ENCODE assay signal across 18 mouse cellular contexts in the genomic region with DNA sequence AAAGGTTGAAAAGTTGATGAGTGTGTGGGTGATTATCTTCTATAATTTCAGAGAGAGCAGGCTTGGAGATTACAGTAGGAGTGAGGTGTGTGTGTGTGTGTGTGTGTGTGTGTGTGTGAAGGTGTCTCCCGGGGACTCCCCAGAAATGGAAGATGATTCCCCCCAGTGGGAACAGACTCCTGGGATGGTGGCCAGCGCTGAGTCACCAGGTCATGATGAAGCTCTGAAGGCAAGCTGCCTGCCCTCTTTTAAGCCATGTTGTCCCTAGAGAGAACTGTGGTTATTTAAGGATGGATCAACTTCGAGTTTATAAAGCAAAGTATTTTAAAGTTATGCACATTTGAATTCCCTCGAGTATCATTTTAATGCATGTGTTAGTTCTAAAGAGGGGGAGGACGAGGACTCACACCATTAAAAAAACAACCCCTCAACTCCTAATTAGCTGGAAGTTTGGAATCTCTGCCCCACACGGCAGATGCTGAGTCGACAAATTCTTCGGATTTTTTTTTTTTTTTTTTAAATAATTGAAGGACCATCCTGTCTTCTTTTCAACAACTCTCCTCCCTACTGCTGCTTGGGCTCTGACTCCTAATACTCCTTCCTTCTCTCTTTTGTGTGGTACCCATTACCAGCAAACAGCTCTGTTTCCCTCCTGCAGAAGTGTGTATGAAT.
DNase-seq lines count a peak whose midpoint lies in the region; ATAC-seq and TF ChIP-seq lines count a peak whose summit lies in the region.
"Had no signal": no experiment of that assay in that cellular context is flagged by ENCODE, and none has a peak within 500 bp of the region (broad histone marks: within the 10 kb centered on the region; RNA-seq: fewer than 3 reads in every experiment).

No protein-coding gene starts in this region.

- H3K27ac ChIP-seq in embryonic facial prominence, embryonic 14.5 days (replicated peaks; ENCODE audit: low read depth, low read length) = no peak overlapping the region
- H3K27ac ChIP-seq in embryonic facial prominence, embryonic 10.5 days (replicated peaks) = no peak overlapping the region
- H3K27ac ChIP-seq in lung, embryonic 16.5 days (ENCODE audit: low read length) = no peak overlapping the region; the same call in 1 of the 2 replicates
- H3K27ac ChIP-seq in lung, postnatal 0 days (ENCODE audit: low read length) = no peak overlapping the region
- no peak overlapping the region for H3K27ac ChIP-seq in forebrain, embryonic 11.5 days (ENCODE audit: low read depth, low read length)
- H3K27ac ChIP-seq in heart, embryonic 12.5 days (ENCODE audit: poor library complexity, severe bottlenecking) = no peak overlapping the region
- H3K27ac ChIP-seq in stomach, postnatal 0 days (replicated peaks) = no peak overlapping the region
- H3K27ac ChIP-seq: embryonic facial prominence, embryonic 12.5 days; hindbrain, postnatal 0 days; liver, embryonic 15.5 days; neural tube, embryonic 12.5 days; stomach, embryonic 15.5 days had no signal

- H3K9ac ChIP-seq in embryonic facial prominence, embryonic 14.5 days (ENCODE audit: low read depth, low read length) = no peak overlapping the region
- H3K9ac ChIP-seq in lung, embryonic 16.5 days (ENCODE audit: low read length) = no peak overlapping the region
- no peak overlapping the region for H3K9ac ChIP-seq in lung, postnatal 0 days (replicated peaks; ENCODE audit: low read depth)
- no peak overlapping the region for H3K9ac ChIP-seq in forebrain, embryonic 11.5 days (ENCODE audit: low read length)
- H3K9ac ChIP-seq in heart, embryonic 12.5 days = no peak overlapping the region
- no peak overlapping the region for H3K9ac ChIP-seq in stomach, postnatal 0 days (ENCODE audit: low read length)
- H3K9ac ChIP-seq: embryonic facial prominence, embryonic 12.5 days; liver, embryonic 15.5 days; neural tube, embryonic 12.5 days; stomach, embryonic 15.5 days had no signal

- no peak overlapping the region for H3K4me3 ChIP-seq in embryonic facial prominence, embryonic 14.5 days (ENCODE audit: low read depth, low read length)
- no peak overlapping the region for H3K4me3 ChIP-seq in embryonic facial prominence, embryonic 10.5 days
- H3K4me3 ChIP-seq in lung, embryonic 16.5 days (ENCODE audit: low read length) = no peak overlapping the region
- no peak overlapping the region for H3K4me3 ChIP-seq in lung, postnatal 0 days (ENCODE audit: low read depth, low read length)
- no peak overlapping the region for H3K4me3 ChIP-seq in forebrain, embryonic 11.5 days (ENCODE audit: low read depth, low read length)
- no peak overlapping the region for H3K4me3 ChIP-seq in heart, embryonic 12.5 days
- H3K4me3 ChIP-seq in stomach, postnatal 0 days (ENCODE audit: low read depth, low read length) = no peak overlapping the region
- H3K4me3 ChIP-seq: embryonic facial prominence, embryonic 12.5 days; liver, embryonic 15.5 days; neural tube, embryonic 12.5 days; stomach, embryonic 15.5 days had no signal

- H3K9me3 ChIP-seq in embryonic facial prominence, embryonic 14.5 days (ENCODE audit: control insufficient read depth, low read length) = no peaks in the 10 kb centered on the region
- H3K9me3 ChIP-seq in embryonic facial prominence, embryonic 10.5 days = no peaks in the 10 kb centered on the region
- no peaks in the 10 kb centered on the region for H3K9me3 ChIP-seq in lung, embryonic 16.5 days (ENCODE audit: control insufficient read depth, low read length)
- H3K9me3 ChIP-seq in lung, postnatal 0 days (ENCODE audit: low read length) = no peaks in the 10 kb centered on the region
- no peaks in the 10 kb centered on the region for H3K9me3 ChIP-seq in forebrain, embryonic 11.5 days (ENCODE audit: control insufficient read depth, low read length)
- no peaks in the 10 kb centered on the region for H3K9me3 ChIP-seq in heart, embryonic 12.5 days (replicated peaks)
- no peaks in the 10 kb centered on the region for H3K9me3 ChIP-seq in stomach, postnatal 0 days (ENCODE audit: control insufficient read depth, low read length)
- H3K9me3 ChIP-seq: embryonic facial prominence, embryonic 12.5 days; liver, embryonic 15.5 days; neural tube, embryonic 12.5 days; stomach, embryonic 15.5 days had no signal

- no peak overlapping the region for H3K4me2 ChIP-seq in embryonic facial prominence, embryonic 14.5 days (ENCODE audit: low read depth, low read length)
- no peak overlapping the region for H3K4me2 ChIP-seq in lung, embryonic 16.5 days (ENCODE audit: low read depth, low read length)
- H3K4me2 ChIP-seq in lung, postnatal 0 days (replicated peaks; ENCODE audit: low read depth, low read length) = no peak overlapping the region
- no peak overlapping the region for H3K4me2 ChIP-seq in forebrain, embryonic 11.5 days (ENCODE audit: low read depth, low read length, severe bottlenecking)
- H3K4me2 ChIP-seq in heart, embryonic 12.5 days = no peak overlapping the region
- H3K4me2 ChIP-seq in stomach, postnatal 0 days (replicated peaks; ENCODE audit: low read depth) = no peak overlapping the region
- H3K4me2 ChIP-seq: embryonic facial prominence, embryonic 12.5 days; liver, embryonic 15.5 days; neural tube, embryonic 12.5 days; stomach, embryonic 15.5 days had no signal

- no peak for TF ChIP-seq EP300 in lung, postnatal 0 days (IDR thresholded peaks at IDR 0.05)
- no peak for TF ChIP-seq EP300 in stomach, postnatal 0 days (optimal IDR thresholded peaks at IDR 0.05)

- no peaks in the 10 kb centered on the region for H3K27me3 ChIP-seq in embryonic facial prominence, embryonic 14.5 days (replicated peaks; ENCODE audit: control insufficient read depth, insufficient read depth, low read length)
- no peaks in the 10 kb centered on the region for H3K27me3 ChIP-seq in embryonic facial prominence, embryonic 10.5 days (replicated peaks; ENCODE audit: low read depth, poor library complexity, severe bottlenecking)
- H3K27me3 ChIP-seq in lung, embryonic 16.5 days (ENCODE audit: control insufficient read depth, insufficient read depth, low read depth, low read length) = no peaks in the 10 kb centered on the region
- H3K27me3 ChIP-seq in lung, postnatal 0 days (replicated peaks; ENCODE audit: insufficient read depth, low read length) = no peaks in the 10 kb centered on the region
- no peaks in the 10 kb centered on the region for H3K27me3 ChIP-seq in forebrain, embryonic 11.5 days (ENCODE audit: control insufficient read depth, insufficient read depth, low read length)
- no peaks in the 10 kb centered on the region for H3K27me3 ChIP-seq in heart, embryonic 12.5 days (replicated peaks)
- no peaks in the 10 kb centered on the region for H3K27me3 ChIP-seq in stomach, postnatal 0 days (ENCODE audit: control insufficient read depth, insufficient read depth, low read length)
- H3K27me3 ChIP-seq: embryonic facial prominence, embryonic 12.5 days; liver, embryonic 15.5 days; neural tube, embryonic 12.5 days; stomach, embryonic 15.5 days had no signal

- no peak for TF ChIP-seq CTCF in lung, postnatal 0 days (IDR thresholded peaks at IDR 0.05)
- TF ChIP-seq CTCF in stomach, postnatal 0 days (IDR thresholded peaks at IDR 0.05; ENCODE audit: low read depth) = no peak

- ATAC-seq in embryonic facial prominence, embryonic 14.5 days (ENCODE audit: low read depth) = 0 out of 2 replicates have a peak, but pooled peaks have one; percentile 37
- peak; percentile 58 for ATAC-seq in lung, embryonic 16.5 days (ENCODE audit: low read depth)
- ATAC-seq in lung, postnatal 0 days = no peak
- no peak for ATAC-seq in forebrain, embryonic 11.5 days (replicated peaks; ENCODE audit: low FRiP score)
- no peak for ATAC-seq in heart, embryonic 12.5 days (ENCODE audit: insufficient number of reproducible peaks, low FRiP score)
- no peak for ATAC-seq in stomach, postnatal 0 days (ENCODE audit: low FRiP score, low TSS enrichment)
- ATAC-seq: forebrain, embryonic 16.5 days; hindbrain, postnatal 0 days had no signal

- DNase-seq in embryonic facial prominence, embryonic 14.5 days (ENCODE audit: low spot score) = peak; percentile 43
- DNase-seq in embryonic facial prominence, embryonic 10.5 days (ENCODE audit: low spot score) = no peak
- DNase-seq in lung, postnatal 0 days (ENCODE audit: low spot score) = no peak
- peak; percentile 81 for DNase-seq in gastrocnemius, adult 18-20 months (ENCODE audit: low spot score)
- no peak for DNase-seq in forebrain, embryonic 11.5 days (ENCODE audit: low spot score)
- DNase-seq in stomach, postnatal 0 days (ENCODE audit: low spot score) = no peak
- DNase-seq: cerebellum, postnatal 36 days; kidney, postnatal 25 days; layer of hippocampus, postnatal 36 days; thymus, postnatal 36 days had no signal

- 40% methylated on average over 8 of the region's 8 CpGs for WGBS in embryonic facial prominence, embryonic 14.5 days
- 59% methylated on average over 8 of the region's 8 CpGs for WGBS in embryonic facial prominence, embryonic 10.5 days
- WGBS in lung, embryonic 16.5 days = 52% methylated on average over 8 of the region's 8 CpGs
- 56% methylated on average over 8 of the region's 8 CpGs for WGBS in lung, postnatal 0 days
- 69% methylated on average over 8 of the region's 8 CpGs for WGBS in forebrain, embryonic 11.5 days
- WGBS in heart, embryonic 12.5 days = 58% methylated on average over 8 of the region's 8 CpGs
- WGBS in stomach, postnatal 0 days = 49% methylated on average over 8 of the region's 8 CpGs

- peaks cover 17% of the 10 kb centered on the region for H3K4me1 ChIP-seq in embryonic facial prominence, embryonic 14.5 days (ENCODE audit: control insufficient read depth, insufficient read depth, low read length)
- H3K4me1 ChIP-seq in embryonic facial prominence, embryonic 10.5 days = peaks cover 42% of the 10 kb centered on the region
- H3K4me1 ChIP-seq in lung, embryonic 16.5 days (replicated peaks; ENCODE audit: control insufficient read depth, insufficient read depth, low read length) = peaks cover 12% of the 10 kb centered on the region
- peaks cover 4% of the 10 kb centered on the region; the same call in 1 of the 2 replicates for H3K4me1 ChIP-seq in lung, postnatal 0 days (ENCODE audit: insufficient read depth, low read depth, low read length)
- H3K4me1 ChIP-seq in forebrain, embryonic 11.5 days (replicated peaks; ENCODE audit: control insufficient read depth, insufficient read depth, low read length) = no peaks in the 10 kb centered on the region
- peaks cover 18% of the 10 kb centered on the region for H3K4me1 ChIP-seq in heart, embryonic 12.5 days (replicated peaks)
- no peaks in the 10 kb centered on the region for H3K4me1 ChIP-seq in stomach, postnatal 0 days (replicated peaks; ENCODE audit: control insufficient read depth, insufficient read depth)
- H3K4me1 ChIP-seq: liver, embryonic 15.5 days; neural tube, embryonic 12.5 days had no signal

- no peaks in the 10 kb centered on the region for H3K36me3 ChIP-seq in embryonic facial prominence, embryonic 14.5 days (ENCODE audit: control insufficient read depth, insufficient read depth, low read length)
- no peaks in the 10 kb centered on the region for H3K36me3 ChIP-seq in embryonic facial prominence, embryonic 10.5 days (replicated peaks)
- H3K36me3 ChIP-seq in lung, embryonic 16.5 days (ENCODE audit: control insufficient read depth, insufficient read depth, low read length) = no peaks in the 10 kb centered on the region
- no peaks in the 10 kb centered on the region for H3K36me3 ChIP-seq in lung, postnatal 0 days (ENCODE audit: insufficient read depth, low read length)
- no peaks in the 10 kb centered on the region for H3K36me3 ChIP-seq in forebrain, embryonic 11.5 days (ENCODE audit: control insufficient read depth, insufficient read depth, low read length)
- H3K36me3 ChIP-seq in heart, embryonic 12.5 days = no peaks in the 10 kb centered on the region
- no peaks in the 10 kb centered on the region for H3K36me3 ChIP-seq in stomach, postnatal 0 days (ENCODE audit: control insufficient read depth, insufficient read depth, low read length)
- H3K36me3 ChIP-seq: embryonic facial prominence, embryonic 12.5 days; liver, embryonic 15.5 days; neural tube, embryonic 12.5 days; stomach, embryonic 15.5 days had no signal

Comparison
In these comparisons a context has a peak if more than half of its experiments do, and no peak if none do; other contexts are left out.
1. ATAC-seq: peak in embryonic facial prominence, embryonic 14.5 days (single experiment) and lung, embryonic 16.5 days (single experiment); none in lung, postnatal 0 days (single experiment), forebrain, embryonic 11.5 days (single experiment), heart, embryonic 12.5 days (single experiment) and stomach, postnatal 0 days (single experiment).
2. DNase-seq: peak in embryonic facial prominence, embryonic 14.5 days (single experiment) and gastrocnemius, adult 18-20 months (single experiment); none in embryonic facial prominence, embryonic 10.5 days (single experiment), lung, postnatal 0 days (single experiment), forebrain, embryonic 11.5 days (single experiment) and stomach, postnatal 0 days (single experiment).